ENCODE assay signal across 8 mouse cellular contexts in the genomic region with DNA sequence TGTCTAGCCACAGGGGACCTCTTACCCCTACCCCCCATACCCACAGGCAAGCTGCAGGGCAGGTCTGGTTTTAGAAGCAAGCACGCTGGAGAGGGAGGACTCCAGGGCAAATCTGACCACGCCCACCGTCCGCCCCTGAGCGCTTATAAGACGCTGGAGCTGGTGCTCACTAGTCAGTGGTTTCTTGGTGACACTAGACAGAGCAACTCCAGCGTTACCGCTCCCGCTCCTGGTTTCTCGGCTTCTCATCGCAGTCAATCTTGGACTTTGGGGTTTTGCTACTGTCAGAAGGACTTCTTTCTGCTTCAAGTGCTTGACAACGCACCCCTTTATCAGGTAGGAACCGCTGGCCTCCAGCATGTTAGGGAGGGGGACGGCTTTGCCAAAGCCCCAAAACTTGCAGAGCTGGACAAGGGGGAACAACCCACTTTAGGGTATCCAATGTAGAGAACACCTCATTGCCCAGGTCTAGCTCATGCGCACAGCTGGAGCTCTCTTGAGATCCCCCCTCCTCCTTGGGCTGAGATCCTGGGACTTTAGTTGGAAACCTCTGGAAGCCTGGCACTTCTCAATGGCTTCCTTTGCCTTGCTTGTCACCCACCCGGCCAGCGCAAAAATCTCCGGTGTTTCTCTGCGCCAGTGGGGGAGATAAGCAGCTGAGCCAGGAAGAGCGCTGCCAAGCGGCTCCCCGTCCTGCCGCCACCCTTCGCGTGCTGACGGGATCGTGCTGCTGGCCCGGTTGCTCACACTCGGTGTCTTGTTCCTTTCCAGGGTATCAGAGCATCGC. TPM values are rescaled to one million over a fixed set of nuclear protein-coding genes. Genes with fewer than 3 reads are reported as not detected.
A peak's percentile ranks its signal among the peaks of the same experiment; 100 is the strongest.
DNase-seq lines count a peak whose midpoint lies in the region; ATAC-seq lines count a peak whose summit lies in the region.

Gene Adm, plus strand, starts transcription at position 176 of the 787 bp plus-strand sequence.

- peak within 1 kb of the TSS; percentile 75 for H3K9ac ChIP-seq in heart, embryonic 16.5 days (ENCODE audit: low read length)
- peak within 1 kb of the TSS; percentile 72 for H3K9ac ChIP-seq in lung, embryonic 16.5 days (ENCODE audit: low read length)

- peaks cover 80% of the 10 kb centered on the region for H3K27me3 ChIP-seq in erythroblast, embryonic 14.5 days (ENCODE audit: control insufficient read depth)
- H3K27me3 ChIP-seq in heart, embryonic 16.5 days (ENCODE audit: control insufficient read depth, insufficient read depth, low read length): no peaks in the 10 kb centered on the region; the same call in none of the 2 replicates
- H3K27me3 ChIP-seq in lung, embryonic 16.5 days (ENCODE audit: control insufficient read depth, insufficient read depth, low read depth, low read length): peaks cover 19% of the 10 kb centered on the region

- H3K36me3 ChIP-seq in erythroblast, embryonic 14.5 days (ENCODE audit: control insufficient read depth): no peaks in the 10 kb centered on the region
- H3K36me3 ChIP-seq in heart, embryonic 16.5 days (ENCODE audit: control insufficient read depth, insufficient read depth): no peaks in the 10 kb centered on the region
- H3K36me3 ChIP-seq in lung, embryonic 16.5 days (ENCODE audit: control insufficient read depth, insufficient read depth, low read length): no peaks in the 10 kb centered on the region

- H3K9me3 ChIP-seq in erythroblast, embryonic 14.5 days (ENCODE audit: control insufficient read depth, low read length): peaks cover 2% of the 10 kb centered on the region; the same call in 1 of the 2 replicates
- no peaks in the 10 kb centered on the region for H3K9me3 ChIP-seq in heart, embryonic 16.5 days (replicated peaks; ENCODE audit: control insufficient read depth, low read length)
- H3K9me3 ChIP-seq in lung, embryonic 16.5 days (ENCODE audit: control insufficient read depth, low read length): no peaks in the 10 kb centered on the region

- H3K4me1 ChIP-seq in erythroblast, embryonic 14.5 days (ENCODE audit: control insufficient read depth): no peaks in the 10 kb centered on the region; the same call in 1 of the 2 replicates
- peaks cover 49% of the 10 kb centered on the region for H3K4me1 ChIP-seq in heart, embryonic 16.5 days (ENCODE audit: control insufficient read depth, insufficient read depth, low read length)
- peaks cover 63% of the 10 kb centered on the region for H3K4me1 ChIP-seq in lung, embryonic 16.5 days (replicated peaks; ENCODE audit: control insufficient read depth, insufficient read depth, low read length)

- peak; percentile 69 for ATAC-seq in heart, embryonic 16.5 days (replicated peaks; ENCODE audit: extremely low read depth, insufficient read depth, low FRiP score)
- ATAC-seq in lung, embryonic 16.5 days (ENCODE audit: low read depth): peak; percentile 66

- H3K4me2 ChIP-seq in heart, embryonic 16.5 days (ENCODE audit: low read depth, low read length): peak within 1 kb of the TSS; percentile 97
- peak within 1 kb of the TSS; percentile 99 for H3K4me2 ChIP-seq in lung, embryonic 16.5 days (ENCODE audit: low read depth, low read length)

- peak within 1 kb of the TSS; percentile 71 for H3K27ac ChIP-seq in heart, embryonic 16.5 days (ENCODE audit: low read length)
- no peak within 1 kb of the TSS for H3K27ac ChIP-seq in lung, embryonic 16.5 days (ENCODE audit: low read length)

- under 1% methylated on average over 30 of the region's 30 CpGs for WGBS in heart, embryonic 16.5 days
- under 1% methylated on average over 30 of the region's 30 CpGs for WGBS in lung, embryonic 16.5 days

- peak within 1 kb of the TSS; percentile 23 for H3K4me3 ChIP-seq in erythroblast, embryonic 14.5 days (replicated peaks)
- H3K4me3 ChIP-seq in heart, embryonic 16.5 days (ENCODE audit: low read length): peak within 1 kb of the TSS; percentile 62
- H3K4me3 ChIP-seq in lung, embryonic 16.5 days (ENCODE audit: low read length): peak within 1 kb of the TSS; percentile 62

- peak; percentile 97 for DNase-seq in A20 (ENCODE audit: low read depth, low spot score)
- peak; percentile 51 to 68 for DNase-seq in adrenal gland, postnatal 4 days (ENCODE audit: low spot score in 2 of 2)
- DNase-seq in kidney, postnatal 10 days: peak; percentile 93
- DNase-seq in ovary, postnatal 14 days (ENCODE audit: low spot score): peak; percentile 70
- DNase-seq in thymus, postnatal 36 days: peak; percentile 58 to 70

RNA-seq across cellular contexts. Expression of gene Adm, which starts in this region (rescaled TPM):
- total RNA-seq in adrenal gland, postnatal 4 days (2021): 10 to 100 TPM; 26.9 to 28.0 TPM
- polyA plus RNA-seq in erythroblast, embryonic 14.5 days (2012): not detected in 2 replicates
- polyA plus RNA-seq in heart, embryonic 16.5 days (2015; fragmentation: Nextera tagmentation; extraction: Ambion mirVana): 22.6 and 25.8 TPM in 2 replicates
- 6.4 and 8.2 TPM in 2 replicates for polyA plus RNA-seq in lung, embryonic 16.5 days (2015; fragmentation: Nextera tagmentation; extraction: Ambion mirVana)
